Mouse (Mus musculus): Measurements from ENCODE around the gene Acer1. TPM values are rescaled to one million over a fixed set of nuclear protein-coding genes. Genes with fewer than 3 reads are reported as not detected.
A peak's percentile ranks its signal among the peaks of the same experiment; 100 is the strongest.

The Acer1 gene
- total and polyA plus RNA-seq, 3 experiments: not detected

GRCm38 (mm10) chr17:56962642-56963405, 19.1 kb downstream of the Acer1 start:
- Histone ChIP-seq H3K4me3 (replicated peaks in 1 of 3; ENCODE audit: low read depth in 2 of 3, low read length in 2 of 3, poor library complexity in 1 of 3) (no peak overlapping the region), H3K27ac (ENCODE audit: insufficient read depth, low read depth) (no peak overlapping the region), H3K9ac (ENCODE audit: insufficient read depth, low read depth) (no peak overlapping the region), H3K79me2 (replicated peaks; ENCODE audit: control insufficient read depth, extremely low read depth, insufficient read depth, poor library complexity, severe bottlenecking) (no peaks in the 10 kb centered on the region), H3K4me1 (ENCODE audit: control insufficient read depth in 1 of 2, insufficient read depth in 2 of 2) (peaks cover 7 to 10% of the 10 kb centered on the region in 2 experiments), H3K36me3 (replicated peaks in 1 of 2; ENCODE audit: control insufficient read depth in 1 of 2, insufficient read depth in 1 of 2, low read length in 1 of 2) (no peaks in the 10 kb centered on the region), H3K27me3 (replicated peaks) (peaks cover 25% of the 10 kb centered on the region), H3K9me3 (replicated peaks; ENCODE audit: low read length) (peaks cover 4% of the 10 kb centered on the region), H3K4me2 (ENCODE audit: insufficient read depth, low read depth, poor library complexity, severe bottlenecking) (no peak overlapping the region)
- dilution Hi-C loops (cut with MboI; ENCODE audit: extremely low pct_ligation_motif_present, extremely low pct_unique_long_range_greater_than_20kb, low sequenced_read_pairs) (no loop called here), in situ Hi-C loops (cut with MboI; ENCODE audit: low pct_ligation_motif_present, low pct_unique_long_range_greater_than_20kb, low sequenced_read_pairs) (no loop called here)
- no peak for TF ChIP-seq BHLHE40 (IDR thresholded peaks at IDR 0.05; ENCODE audit: low read depth, low read length)
- no peak for DNase-seq (ENCODE audit: extremely low read depth)

- no peak overlapping the region for H3K4me3 ChIP-seq (replicated peaks in 1 of 3; ENCODE audit: low read depth in 2 of 3, low read length in 2 of 3, poor library complexity in 1 of 3)
- peaks cover 21% of the 10 kb centered on the region for H3K27me3 ChIP-seq (replicated peaks)
- H3K9ac ChIP-seq (ENCODE audit: insufficient read depth, low read depth): no peak overlapping the region
- DNase-seq (ENCODE audit: extremely low read depth): no peak
- H3K27ac ChIP-seq (ENCODE audit: insufficient read depth, low read depth): no peak overlapping the region
- no peak for TF ChIP-seq MXI1 (IDR thresholded peaks at IDR 0.05; ENCODE audit: low read depth, low read length)
- no peak for TF ChIP-seq TBP (conservative IDR thresholded peaks at IDR 0.05; ENCODE audit: low read depth, low read length)
- no peak for TF ChIP-seq ELF1 (IDR thresholded peaks at IDR 0.05; ENCODE audit: low read depth, low read length)
- no peak for TF ChIP-seq NELFE (IDR thresholded peaks at IDR 0.05; ENCODE audit: low read depth, low read length)
- TF ChIP-seq POLR2AphosphoS2 (IDR thresholded peaks at IDR 0.05; ENCODE audit: low read depth, low read length): no peak
- no peak for TF ChIP-seq ZC3H11A (IDR thresholded peaks at IDR 0.05; ENCODE audit: low read depth, low read length)
- TF ChIP-seq MEF2A (IDR thresholded peaks at IDR 0.05; ENCODE audit: borderline replicate concordance, low read depth, low read length): no peak
- TF ChIP-seq MAFK (IDR thresholded peaks at IDR 0.05; ENCODE audit: insufficient replicate concordance, low read length): no peak
- TF ChIP-seq RAD21 (IDR thresholded peaks at IDR 0.05; ENCODE audit: low read depth, low read length): peak; percentile 11
- peak in 1 of 2 experiments; percentile 33; a peak in 2 of 4 replicates for TF ChIP-seq CTCF (conservative IDR thresholded peaks at IDR 0.05 in 1 of 2, IDR thresholded peaks at IDR 0.05 in 1 of 2; ENCODE audit: low read depth in 2 of 2, low read length in 2 of 2)
- TF ChIP-seq USF1 (IDR thresholded peaks at IDR 0.05; ENCODE audit: low read depth, low read length): no peak
- TF ChIP-seq IRF4 (IDR thresholded peaks at IDR 0.05; ENCODE audit: low read depth, low read length): no peak
- H3K79me2 ChIP-seq (replicated peaks; ENCODE audit: control insufficient read depth, extremely low read depth, insufficient read depth, poor library complexity, severe bottlenecking): no peaks in the 10 kb centered on the region
- H3K9me3 ChIP-seq (replicated peaks; ENCODE audit: low read length): peaks cover 4% of the 10 kb centered on the region
- H3K4me2 ChIP-seq (ENCODE audit: insufficient read depth, low read depth, poor library complexity, severe bottlenecking): no peak overlapping the region
- H3K4me1 ChIP-seq (ENCODE audit: control insufficient read depth in 1 of 2, insufficient read depth in 2 of 2): peaks cover 7 to 13% of the 10 kb centered on the region in 2 experiments
- dilution Hi-C loops (cut with MboI; ENCODE audit: extremely low pct_ligation_motif_present, extremely low pct_unique_long_range_greater_than_20kb, low sequenced_read_pairs) (no loop called here), in situ Hi-C loops (cut with MboI; ENCODE audit: low pct_ligation_motif_present, low pct_unique_long_range_greater_than_20kb, low sequenced_read_pairs) (no loop called here)
- no peaks in the 10 kb centered on the region for H3K36me3 ChIP-seq (replicated peaks in 1 of 2; ENCODE audit: control insufficient read depth in 1 of 2, insufficient read depth in 1 of 2, low read length in 1 of 2)
Measured at GRCm38 (mm10) chr17:56961880-56962279, 20.0 kb downstream of the Acer1 start.

All from CH12.LX (cell line).